Mouse (Mus musculus): ENCODE measurements around the gene Fancc. TPM values are rescaled to one million over a fixed set of nuclear protein-coding genes. Genes with fewer than 3 reads are reported as not detected.

The Fancc gene
- polyA plus RNA-seq, 1 experiment from 2014 or later: 17.8 TPM

DNA sequence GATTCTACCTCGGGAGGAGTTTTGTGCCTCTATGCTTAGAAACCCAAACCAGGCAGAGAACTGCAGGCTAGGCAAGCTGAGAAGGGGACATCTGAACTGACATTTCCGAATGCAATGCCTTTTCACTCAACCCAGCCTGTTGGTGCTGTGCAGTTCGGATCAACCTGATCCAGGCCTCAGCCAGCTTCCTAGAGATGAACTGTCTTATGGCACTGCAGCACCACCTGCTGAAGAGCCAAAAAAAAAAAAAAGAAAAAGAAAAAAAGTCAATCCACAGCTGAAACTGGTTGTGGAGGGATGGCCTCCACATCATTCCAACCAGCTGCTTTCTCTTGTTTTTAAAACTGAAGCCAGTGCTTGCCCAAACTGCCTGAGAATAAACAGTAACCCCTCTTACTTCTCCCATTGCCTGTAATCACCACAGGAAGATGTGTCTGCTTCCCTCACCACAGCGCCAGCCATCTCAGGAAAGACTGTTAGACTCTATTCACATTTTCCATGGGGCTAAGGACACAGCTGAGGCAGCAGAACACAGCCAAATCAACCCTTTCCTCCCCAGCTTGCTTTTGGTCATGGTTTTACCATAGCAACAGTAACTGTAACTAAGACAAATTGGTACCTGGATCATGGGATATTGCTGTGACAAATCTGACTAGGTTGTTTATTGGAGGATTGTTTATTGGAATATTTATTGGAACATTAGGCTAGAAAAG lies 85.6 kb downstream of the Fancc start:
- Histone ChIP-seq H3K9ac (no peak overlapping the region), H3K36me3 (no peaks in the 10 kb centered on the region), H3K4me1 (no peaks in the 10 kb centered on the region), H3K4me2 (no peak overlapping the region), H3K27me3 (replicated peaks) (no peaks in the 10 kb centered on the region), H3K9me3 (no peaks in the 10 kb centered on the region), H3K27ac (0 out of 2 replicates have a peak overlapping the region, but pooled peaks have one; percentile 7), H3K4me3 (replicated peaks) (no peak overlapping the region)
- 42% methylated on average over 4 of the region's 4 CpGs for WGBS
- ATAC-seq (ENCODE audit: insufficient read depth, low FRiP score, low read depth): no peak

DNA sequence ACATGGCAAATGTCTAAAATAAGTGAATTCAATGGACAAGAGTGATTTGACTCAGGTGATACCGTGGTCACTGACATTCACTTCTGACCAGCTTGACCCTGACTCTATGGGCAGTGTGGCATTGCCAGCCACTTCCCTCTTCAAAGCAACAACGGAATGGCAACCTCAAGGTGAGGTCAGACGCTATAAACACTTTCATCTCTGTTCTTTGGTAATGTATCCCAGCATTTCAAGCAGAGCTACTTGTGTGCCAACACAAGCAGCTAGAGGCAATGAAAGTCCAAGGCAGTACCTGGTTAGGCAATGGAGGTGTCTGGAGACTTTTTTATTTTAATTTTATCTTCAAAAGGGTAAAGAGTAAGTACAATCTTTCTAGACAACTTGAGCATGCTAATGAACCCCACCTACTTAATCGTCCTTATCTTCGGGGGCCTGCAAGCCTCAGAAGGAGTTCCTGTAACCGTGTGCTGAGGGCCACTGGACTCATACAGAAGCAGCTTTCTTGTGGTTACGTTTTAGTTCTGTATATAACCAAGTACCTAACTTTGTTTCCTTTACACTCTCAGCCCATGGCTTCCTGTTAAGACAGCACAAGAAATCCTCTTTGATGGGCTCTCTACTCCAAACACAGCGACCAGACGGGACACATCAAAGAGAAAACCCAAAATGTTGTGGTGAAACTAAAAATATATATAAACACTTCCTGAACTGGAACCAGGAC lies 86.3 kb downstream of the Fancc start:
- Histone ChIP-seq H3K36me3 (no peaks in the 10 kb centered on the region), H3K4me3 (replicated peaks) (no peak overlapping the region), H3K9me3 (no peaks in the 10 kb centered on the region), H3K27ac (no peak overlapping the region), H3K4me2 (no peak overlapping the region), H3K27me3 (replicated peaks) (no peaks in the 10 kb centered on the region), H3K4me1 (no peaks in the 10 kb centered on the region), H3K9ac (no peak overlapping the region)
- WGBS: 51% methylated on average over 9 of the region's 9 CpGs
- peak; percentile 73; the same call in 1 of the 2 replicates for ATAC-seq (ENCODE audit: insufficient read depth, low FRiP score, low read depth)

DNA sequence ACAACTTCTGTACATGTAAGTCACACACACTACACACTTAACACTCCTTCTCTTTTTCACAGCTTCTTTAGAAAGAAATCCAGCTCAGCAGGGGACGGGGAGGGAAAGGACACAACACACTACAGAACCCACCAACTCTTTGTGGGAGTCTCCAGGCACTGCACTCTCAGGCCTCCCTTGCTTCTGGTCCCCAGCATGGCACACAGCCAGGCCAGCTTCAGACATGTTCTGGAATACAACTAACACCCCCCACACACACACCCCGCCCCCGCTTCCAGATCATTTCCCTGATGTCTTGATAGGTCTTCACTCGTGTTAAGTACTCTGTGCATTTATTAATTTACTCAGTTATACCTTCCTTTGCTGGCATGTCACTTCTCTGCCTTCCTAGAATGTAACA lies 91.9 kb downstream of the Fancc start:
- no peak overlapping the region for H3K27ac ChIP-seq
- H3K36me3 ChIP-seq: no peaks in the 10 kb centered on the region
- H3K9me3 ChIP-seq: no peaks in the 10 kb centered on the region
- no peak overlapping the region for H3K4me3 ChIP-seq (replicated peaks)
- 72% methylated on average over 4 of the region's 4 CpGs for WGBS
- ATAC-seq (ENCODE audit: insufficient read depth, low FRiP score, low read depth): no peak
- no peaks in the 10 kb centered on the region for H3K27me3 ChIP-seq (replicated peaks)
- H3K4me2 ChIP-seq: no peak overlapping the region
- no peak overlapping the region for H3K9ac ChIP-seq
- no peaks in the 10 kb centered on the region for H3K4me1 ChIP-seq

- Histone ChIP-seq H3K27me3 (replicated peaks) (no peaks in the 10 kb centered on the region), H3K9me3 (no peaks in the 10 kb centered on the region), H3K4me1 (no peaks in the 10 kb centered on the region), H3K27ac (no peak overlapping the region), H3K9ac (no peak overlapping the region), H3K4me3 (replicated peaks) (no peak overlapping the region), H3K4me2 (no peak overlapping the region), H3K36me3 (no peaks in the 10 kb centered on the region)
- no peak for ATAC-seq (ENCODE audit: insufficient read depth, low FRiP score, low read depth)
- 82% methylated on average over 2 of the region's 2 CpGs for WGBS
Observed at GRCm38 (mm10) chr13:63404657-63405056, 92.4 kb downstream of the Fancc start.

GRCm38 (mm10) chr13:63402823-63403222 lies 94.3 kb downstream of the Fancc start:
- H3K9ac ChIP-seq: no peak overlapping the region
- 56% methylated on average over 2 of the region's 2 CpGs for WGBS
- H3K9me3 ChIP-seq: no peaks in the 10 kb centered on the region
- H3K36me3 ChIP-seq: no peaks in the 10 kb centered on the region
- H3K4me2 ChIP-seq: no peak overlapping the region
- no peak overlapping the region for H3K4me3 ChIP-seq (replicated peaks)
- no peak; the same call in 1 of the 2 replicates for ATAC-seq (ENCODE audit: insufficient read depth, low FRiP score, low read depth)
- no peak overlapping the region for H3K27ac ChIP-seq
- no peaks in the 10 kb centered on the region for H3K4me1 ChIP-seq
- H3K27me3 ChIP-seq (replicated peaks): no peaks in the 10 kb centered on the region

- Histone ChIP-seq H3K4me2 (no peak overlapping the region), H3K36me3 (no peaks in the 10 kb centered on the region), H3K4me3 (replicated peaks) (no peak overlapping the region), H3K27ac (no peak overlapping the region), H3K9me3 (no peaks in the 10 kb centered on the region), H3K27me3 (replicated peaks) (no peaks in the 10 kb centered on the region), H3K9ac (no peak overlapping the region), H3K4me1 (no peaks in the 10 kb centered on the region)
- ATAC-seq (ENCODE audit: insufficient read depth, low FRiP score, low read depth): no peak
- WGBS: 88% methylated on average over 6 of the region's 6 CpGs
Observed at GRCm38 (mm10) chr13:63400069-63400468, 97.0 kb downstream of the Fancc start.

DNA sequence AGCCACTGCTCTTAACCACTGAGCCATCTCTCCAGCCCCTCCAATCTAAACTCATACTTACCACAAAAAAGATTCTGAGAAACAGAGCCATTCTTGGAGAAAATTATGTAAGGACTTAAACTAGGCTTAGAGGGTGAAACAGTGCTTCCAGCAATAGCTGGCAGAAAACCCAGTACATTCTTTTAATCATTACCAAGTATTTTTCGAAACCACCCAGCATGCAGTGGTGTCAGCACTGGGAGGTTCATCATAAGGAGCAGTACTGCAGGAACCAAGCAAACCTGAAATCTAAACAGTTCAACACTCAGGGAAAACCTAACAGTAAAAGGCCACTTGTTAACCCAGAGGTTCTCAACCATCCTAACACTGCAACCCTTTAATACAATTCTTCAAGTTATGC lies 99.7 kb downstream of the Fancc start:
- Histone ChIP-seq H3K4me1 (no peaks in the 10 kb centered on the region), H3K4me3 (replicated peaks) (no peak overlapping the region), H3K27me3 (replicated peaks) (no peaks in the 10 kb centered on the region), H3K27ac (no peak overlapping the region), H3K4me2 (no peak overlapping the region), H3K9ac (no peak overlapping the region), H3K9me3 (no peaks in the 10 kb centered on the region), H3K36me3 (no peaks in the 10 kb centered on the region)
- WGBS: 76% methylated on average over 1 of the region's 1 CpGs
- ATAC-seq (ENCODE audit: insufficient read depth, low FRiP score, low read depth): no peak

GRCm38 (mm10) chr13:63394304-63395063 lies 102.6 kb downstream of the Fancc start:
- no peak overlapping the region for H3K27ac ChIP-seq
- WGBS: 60% methylated on average over 7 of the region's 7 CpGs

DNA sequence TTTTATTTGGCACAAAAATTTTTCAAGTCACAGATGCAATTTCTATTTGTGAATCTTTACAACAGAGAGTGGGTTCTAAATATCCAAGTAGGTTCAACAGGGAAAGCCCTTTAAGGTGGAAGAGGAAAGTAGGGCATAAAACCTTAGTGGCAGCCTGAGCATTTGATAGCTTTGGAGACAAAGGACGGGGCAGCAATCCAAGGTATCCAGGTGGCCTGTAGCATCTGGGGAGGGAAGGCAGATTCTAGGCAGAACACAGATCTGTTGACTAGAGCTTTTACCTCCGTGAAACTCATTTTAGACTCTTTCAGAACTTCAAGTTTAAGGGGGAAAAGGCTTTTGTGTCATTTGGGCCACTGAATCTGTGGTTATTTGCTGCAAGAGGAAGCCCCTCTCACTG lies 111.8 kb downstream of the Fancc start:
- Histone ChIP-seq H3K27ac (no peak overlapping the region), H3K9ac (no peak overlapping the region)

More at GRCm38 (mm10) chr13:63394304-63395063, 102.6 kb downstream of the Fancc start:
- H3K4me3 ChIP-seq (replicated peaks): no peak overlapping the region
- H3K27me3 ChIP-seq (replicated peaks): no peaks in the 10 kb centered on the region
- H3K4me2 ChIP-seq: no peak overlapping the region
- H3K9ac ChIP-seq: no peak overlapping the region
- no peaks in the 10 kb centered on the region for H3K4me1 ChIP-seq
- ATAC-seq (ENCODE audit: insufficient read depth, low FRiP score, low read depth): no peak
- H3K9me3 ChIP-seq: no peaks in the 10 kb centered on the region
- no peaks in the 10 kb centered on the region for H3K36me3 ChIP-seq

GRCm38 (mm10) chr13:63384775-63385174 lies 112.3 kb downstream of the Fancc start:
- Histone ChIP-seq H3K27ac (no peak overlapping the region), H3K9ac (no peak overlapping the region), H3K27me3 (replicated peaks) (no peaks in the 10 kb centered on the region), H3K9me3 (no peaks in the 10 kb centered on the region), H3K4me3 (replicated peaks) (no peak overlapping the region), H3K4me2 (no peak overlapping the region), H3K4me1 (no peaks in the 10 kb centered on the region), H3K36me3 (no peaks in the 10 kb centered on the region)
- WGBS: 92% methylated on average over 3 of the region's 3 CpGs
- no peak for ATAC-seq (ENCODE audit: insufficient read depth, low FRiP score, low read depth)

More for the DNA sequence above, 111.8 kb downstream of the Fancc start:
- no peak for ATAC-seq (ENCODE audit: insufficient read depth, low FRiP score, low read depth)
- no peak overlapping the region for H3K4me3 ChIP-seq (replicated peaks)
- 82% methylated on average over 2 of the region's 2 CpGs for WGBS
- no peaks in the 10 kb centered on the region for H3K4me1 ChIP-seq
- H3K4me2 ChIP-seq: no peak overlapping the region
- H3K27me3 ChIP-seq (replicated peaks): no peaks in the 10 kb centered on the region
- no peaks in the 10 kb centered on the region for H3K36me3 ChIP-seq
- no peaks in the 10 kb centered on the region for H3K9me3 ChIP-seq

DNA sequence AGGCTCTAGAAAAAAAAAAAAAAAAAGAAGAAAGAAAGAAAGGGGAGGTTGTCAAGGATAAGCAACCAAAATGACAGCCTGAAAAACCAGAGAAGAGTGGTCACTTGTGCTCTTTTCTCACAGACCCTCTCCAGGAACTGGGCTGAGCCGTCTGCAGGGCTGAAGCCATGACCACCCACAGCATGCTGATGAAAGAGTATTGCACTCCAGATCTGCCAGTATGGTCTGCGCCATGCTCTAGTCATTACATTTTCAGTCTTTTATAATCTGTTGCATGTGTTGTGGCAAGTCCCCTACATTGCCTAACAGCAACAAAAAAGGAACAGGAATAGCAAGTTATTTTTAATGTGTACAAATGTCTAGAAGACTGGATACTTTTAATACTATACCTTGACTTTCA lies 114.9 kb downstream of the Fancc start:
- Histone ChIP-seq H3K27ac (no peak overlapping the region), H3K4me2 (no peak overlapping the region)

More for the DNA sequence above, 114.9 kb downstream of the Fancc start:
- no peak for ATAC-seq (ENCODE audit: insufficient read depth, low FRiP score, low read depth)
- 79% methylated on average over 2 of the region's 2 CpGs for WGBS
- no peaks in the 10 kb centered on the region for H3K4me1 ChIP-seq
- H3K36me3 ChIP-seq: no peaks in the 10 kb centered on the region
- no peaks in the 10 kb centered on the region for H3K27me3 ChIP-seq (replicated peaks)
- H3K9ac ChIP-seq: no peak overlapping the region
- no peak overlapping the region for H3K4me3 ChIP-seq (replicated peaks)
- no peaks in the 10 kb centered on the region for H3K9me3 ChIP-seq
